Mouse (Mus musculus) E14TG2a.4 (cell line): Measurements from ENCODE around the gene Incenp.
"Not testable (repeated sequence)": the region's sequence is repeated elsewhere in the genome, so short reads cannot be mapped to it uniquely, and the experiment has no call there.

Source experiments
- H3K27me3 ChIP-seq: 2 replicates; pipeline ENCODE4 v1.6.1; 2014; ENCODE audit warnings: low read length, control low read depth; ENCODE audit not compliant: insufficient read depth
- H3K36me3 ChIP-seq: 2 replicates; pipeline ENCODE4 v1.6.1; 2014; ENCODE audit warnings: low read length, control low read depth; ENCODE audit not compliant: insufficient read depth
- H3K4me1 ChIP-seq: replicated peaks from 2 replicates; pipeline ENCODE4 v1.6.1; 2014; ENCODE audit warnings: low read depth, low read length, control low read depth
- H3K4me3 ChIP-seq: replicated peaks from 2 replicates; pipeline ENCODE4 v1.5.1; 2014; ENCODE audit warnings: mild to moderate bottlenecking, low read length
- H3K9me3 ChIP-seq: 2 replicates; pipeline ENCODE4 v1.6.1; 2014; ENCODE audit warnings: low read length, control low read depth
- CTCF ChIP-seq: conservative IDR thresholded peaks from 2 replicates; pipeline ENCODE4 v1.5.1; 2014; ENCODE audit warnings: low read length
- NANOG ChIP-seq: IDR thresholded peaks from 2 replicates; pipeline ENCODE4 v1.6.1; 2014; ENCODE audit warnings: borderline replicate concordance, low read length, mixed read lengths
- POU5F1 ChIP-seq: IDR thresholded peaks from 2 replicates; pipeline ENCODE4 v1.6.1; 2014; ENCODE audit warnings: low read length, borderline replicate concordance

Gene Incenp

GRCm38 (mm10) chr19:9909351-9909750, 10.0 kb upstream of the Incenp start:
- Histone ChIP-seq H3K4me3 (no peak overlapping the region), H3K27me3 (no peaks in the 10 kb centered on the region), H3K9me3 (no peaks in the 10 kb centered on the region), H3K4me1 (0 out of 2 replicates have a peak, but pooled peaks cover 3% of the 10 kb centered on the region), H3K36me3 (no peaks in the 10 kb centered on the region)
- TF ChIP-seq POU5F1 (no peak), NANOG (no peak), CTCF (no peak)

GRCm38 (mm10) chr19:9900696-9901095, 1.3 kb upstream of the Incenp start:
- not testable (repeated sequence) for H3K9me3 ChIP-seq, H3K27me3 ChIP-seq, H3K4me3 ChIP-seq
- peaks cover 43% of the 10 kb centered on the region for H3K4me1 ChIP-seq
- peaks cover 24% of the 10 kb centered on the region for H3K36me3 ChIP-seq

GRCm38 (mm10) chr19:9899780-9900146, 412 bp upstream of the Incenp start:
- H3K4me3 ChIP-seq, result peak overlapping the region; percentile 98
- H3K4me1 ChIP-seq, result peaks cover 52% of the 10 kb centered on the region
- no peaks in the 10 kb centered on the region for H3K9me3 ChIP-seq
- peaks cover 33% of the 10 kb centered on the region for H3K36me3 ChIP-seq
- no peaks in the 10 kb centered on the region for H3K27me3 ChIP-seq
- TF ChIP-seq CTCF (no peak), POU5F1 (no peak), NANOG (no peak)

GRCm38 (mm10) chr19:9898339-9899066, 848 bp downstream of the Incenp start:
- no peak for TF ChIP-seq POU5F1
- TF ChIP-seq NANOG, result no peak
- no peak for TF ChIP-seq CTCF
- no peaks in the 10 kb centered on the region for H3K27me3 ChIP-seq

GRCm38 (mm10) chr19:9896067-9896466, 3.3 kb downstream of the Incenp start:
- Histone ChIP-seq H3K4me3 (peak overlapping the region; percentile 32; the same call in 1 of the 2 replicates), H3K36me3 (peaks cover 70% of the 10 kb centered on the region), H3K4me1 (peaks cover 87% of the 10 kb centered on the region), H3K9me3 (no peaks in the 10 kb centered on the region), H3K27me3 (no peaks in the 10 kb centered on the region)
- no peak for TF ChIP-seq POU5F1
- no peak for TF ChIP-seq NANOG
- no peak for TF ChIP-seq CTCF

More at GRCm38 (mm10) chr19:9898339-9899066, 848 bp downstream of the Incenp start:
- peaks cover 46% of the 10 kb centered on the region for H3K36me3 ChIP-seq
- no peaks in the 10 kb centered on the region for H3K9me3 ChIP-seq
- H3K4me1 ChIP-seq, result peaks cover 65% of the 10 kb centered on the region
- peak overlapping the region; percentile 98 for H3K4me3 ChIP-seq

GRCm38 (mm10) chr19:9886771-9887170, 12.6 kb downstream of the Incenp start:
- TF ChIP-seq NANOG (no peak), POU5F1 (no peak), CTCF (no peak)

GRCm38 (mm10) chr19:9886348-9886747, 13.0 kb downstream of the Incenp start:
- TF ChIP-seq NANOG (no peak), CTCF (no peak), POU5F1 (no peak)
- no peaks in the 10 kb centered on the region for H3K27me3 ChIP-seq

More at GRCm38 (mm10) chr19:9886771-9887170, 12.6 kb downstream of the Incenp start:
- Histone ChIP-seq H3K4me3 (no peak overlapping the region), H3K9me3 (no peaks in the 10 kb centered on the region), H3K36me3 (peaks cover 99% of the 10 kb centered on the region), H3K27me3 (no peaks in the 10 kb centered on the region), H3K4me1 (peaks cover 42% of the 10 kb centered on the region)

GRCm38 (mm10) chr19:9878186-9878835, 21.0 kb downstream of the Incenp start:
- TF ChIP-seq CTCF, result no peak
- Histone ChIP-seq H3K9me3 (no peaks in the 10 kb centered on the region), H3K4me3 (no peak overlapping the region), H3K27me3 (no peaks in the 10 kb centered on the region), H3K36me3 (peaks cover 100% of the 10 kb centered on the region), H3K4me1 (peaks cover 45% of the 10 kb centered on the region)

More at GRCm38 (mm10) chr19:9886348-9886747, 13.0 kb downstream of the Incenp start:
- Histone ChIP-seq H3K4me1 (peaks cover 38% of the 10 kb centered on the region), H3K9me3 (no peaks in the 10 kb centered on the region), H3K4me3 (no peak overlapping the region), H3K36me3 (peaks cover 99% of the 10 kb centered on the region)
